Mouse (Mus musculus) megakaryocyte progenitor cell, adult 5-6 weeks (primary cell): ENCODE results near the gene B4galt1. TPM values are rescaled to one million over a fixed set of nuclear protein-coding genes. Genes with fewer than 3 reads are reported as not detected.

Experiments
- ATAC-seq: replicated peaks from 2 replicates; pipeline ENCODE4 v1.8.0; 2016; ENCODE audit warnings: mild to moderate bottlenecking, moderate TSS enrichment, inconsistent platforms; ENCODE audit not compliant: poor library complexity
- total RNA-seq, 2 experiments: library from RNA; stranded (forward) in 1 of 2; stranded (reverse) in 1 of 2; fragments of 157-497, 149-512 nt in 1 of 2; fragments of 200-1000 nt in 1 of 2; gene quantifications; 2 replicates each; pipeline versions ENCODE4 v1.2.3 to v1.2.4; 2015 to 2017

The B4galt1 gene
- total RNA-seq, 2 experiments from 2014 or later, result 46.5 to 71.5 TPM

DNA sequence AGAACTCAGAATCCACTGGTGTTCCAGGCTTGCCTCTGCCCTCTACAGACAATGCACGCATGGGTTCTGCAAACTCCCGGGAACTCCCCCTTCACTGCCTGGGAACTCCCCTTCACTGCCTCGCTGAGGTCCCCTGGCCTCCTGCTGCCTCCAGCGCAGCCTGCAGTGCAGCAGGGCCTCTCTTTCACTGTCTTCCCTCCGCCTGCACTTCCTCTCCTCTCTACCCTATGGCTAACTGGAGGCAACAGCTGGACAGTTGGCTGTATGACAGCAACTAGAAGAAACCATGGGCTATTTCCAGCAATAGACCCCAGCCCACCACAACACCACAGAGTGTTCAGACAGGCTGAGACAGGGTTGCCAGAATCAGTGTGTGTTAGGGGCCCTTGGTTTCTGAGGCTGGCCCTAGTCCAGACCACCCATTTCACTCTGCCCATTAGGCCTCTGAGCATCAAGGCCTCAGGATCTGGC, 9.5 kb downstream of the B4galt1 start:
- ATAC-seq, result peak; percentile 52

DNA sequence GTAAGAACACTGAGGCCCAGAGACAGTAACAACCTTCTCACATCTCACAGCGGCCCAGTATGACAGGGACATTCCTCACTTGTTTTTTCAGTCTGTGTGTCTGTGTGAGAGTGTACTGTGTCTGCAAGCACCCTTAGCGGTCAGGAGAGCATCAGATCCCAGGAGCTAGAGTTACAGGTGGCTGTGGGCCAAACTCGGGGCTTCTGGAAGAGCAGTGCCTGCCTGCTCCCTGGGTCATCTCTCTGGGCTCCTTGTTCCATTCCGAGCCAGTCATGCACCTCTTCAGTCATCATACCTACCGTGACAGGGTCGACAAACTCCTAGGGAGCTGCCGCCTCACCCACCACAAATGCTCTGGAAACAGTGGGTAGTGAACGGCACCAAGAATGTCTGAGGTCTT, 10.1 kb downstream of the B4galt1 start:
- ATAC-seq, result no peak

DNA sequence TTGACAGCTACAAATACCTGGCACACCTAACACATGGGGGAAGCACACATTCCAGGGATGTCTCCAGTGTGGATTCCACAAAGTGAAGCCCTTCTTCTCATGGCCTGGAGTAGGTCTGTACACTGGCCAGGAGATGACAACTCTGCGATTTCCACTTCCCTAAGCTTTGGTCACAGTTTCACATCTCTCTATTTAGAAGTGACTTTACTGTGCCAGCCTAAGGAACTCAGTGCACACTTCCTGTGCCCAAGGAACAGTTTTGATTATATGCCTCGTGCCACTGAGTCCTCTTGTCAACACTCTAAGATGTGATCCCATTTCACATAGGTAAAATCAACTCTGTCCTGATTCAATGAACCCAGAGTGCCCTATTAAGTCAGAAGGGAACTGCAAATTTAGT, 13.4 kb downstream of the B4galt1 start:
- peak; percentile 46 for ATAC-seq

DNA sequence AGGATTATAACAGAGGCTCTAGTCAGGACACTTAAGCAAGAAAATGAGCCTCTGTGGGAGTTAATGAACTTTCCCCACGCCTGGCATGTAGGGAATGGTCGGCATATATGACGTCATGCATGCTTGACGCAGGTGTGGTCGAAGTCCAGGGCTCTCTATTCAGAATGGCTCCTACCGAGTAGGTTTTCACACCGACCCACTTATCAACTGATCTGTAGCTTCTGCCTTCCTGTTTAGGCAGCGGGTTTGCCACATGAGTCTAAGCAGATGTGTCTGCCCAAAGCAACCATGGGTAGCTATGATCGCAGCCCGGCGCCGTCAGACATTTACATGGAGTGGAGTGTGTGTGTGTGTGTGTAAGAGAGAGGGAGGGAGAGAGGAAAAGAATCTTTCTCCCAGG, 14.6 kb downstream of the B4galt1 start:
- peak; percentile 30 for ATAC-seq

DNA sequence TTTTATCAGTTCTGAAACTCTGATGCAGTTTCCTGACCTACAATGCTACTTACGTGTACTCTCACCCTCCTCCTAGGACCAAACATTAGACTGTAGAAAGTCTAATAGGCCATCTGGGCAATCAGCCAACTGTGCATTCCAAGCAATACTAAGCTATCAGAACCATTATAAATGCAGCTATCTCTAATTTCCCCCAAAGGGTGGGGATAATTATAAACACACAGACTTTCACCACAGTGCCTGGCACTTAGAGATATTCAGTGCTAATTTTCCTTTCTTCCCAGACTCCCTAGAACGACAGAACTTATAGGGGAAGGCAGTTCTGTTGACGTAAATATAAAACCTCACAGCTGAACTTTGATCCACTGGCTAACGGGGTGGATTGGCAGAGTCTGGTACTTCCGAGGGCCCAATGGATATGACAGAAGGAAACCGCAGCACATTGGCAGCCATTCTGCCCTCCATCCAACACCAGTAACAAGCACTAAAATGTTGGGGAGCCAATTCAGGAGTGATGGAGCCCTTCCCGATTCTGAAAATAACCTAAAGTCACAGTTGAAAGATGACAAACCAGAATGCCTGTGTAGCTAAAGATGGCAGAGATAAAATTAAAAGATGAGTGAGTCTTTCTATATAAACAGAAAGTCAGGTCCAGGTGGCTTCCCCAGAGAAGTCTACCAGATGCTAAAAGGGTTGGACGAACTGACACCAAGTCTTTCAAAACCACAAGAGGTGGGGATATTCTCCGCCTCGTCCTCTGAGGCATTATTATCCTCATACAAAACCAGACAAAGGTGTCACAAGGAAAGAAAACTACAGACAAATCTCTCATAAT, 16.1 kb downstream of the B4galt1 start:
- ATAC-seq, result peak; percentile 63

DNA sequence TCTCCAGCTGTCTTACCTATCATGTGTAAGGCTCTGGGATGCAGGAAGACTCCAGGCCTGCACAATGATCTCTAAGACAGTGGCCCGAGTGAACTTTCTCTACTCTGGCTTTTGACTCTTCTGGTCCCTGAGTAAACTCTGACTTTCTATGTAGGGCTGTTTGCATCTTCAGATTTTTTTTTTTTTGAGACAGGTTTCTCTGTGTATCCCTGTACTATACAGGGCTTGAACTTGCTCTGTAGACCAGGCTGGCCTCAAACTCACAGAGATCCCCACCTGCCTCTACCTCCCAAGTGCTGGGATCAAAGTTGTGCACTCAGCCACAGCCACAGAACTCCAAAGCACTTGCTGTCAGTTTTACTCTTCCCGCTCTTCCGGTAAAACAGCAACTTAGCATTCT, 16.8 kb downstream of the B4galt1 start:
- ATAC-seq, result no peak

DNA sequence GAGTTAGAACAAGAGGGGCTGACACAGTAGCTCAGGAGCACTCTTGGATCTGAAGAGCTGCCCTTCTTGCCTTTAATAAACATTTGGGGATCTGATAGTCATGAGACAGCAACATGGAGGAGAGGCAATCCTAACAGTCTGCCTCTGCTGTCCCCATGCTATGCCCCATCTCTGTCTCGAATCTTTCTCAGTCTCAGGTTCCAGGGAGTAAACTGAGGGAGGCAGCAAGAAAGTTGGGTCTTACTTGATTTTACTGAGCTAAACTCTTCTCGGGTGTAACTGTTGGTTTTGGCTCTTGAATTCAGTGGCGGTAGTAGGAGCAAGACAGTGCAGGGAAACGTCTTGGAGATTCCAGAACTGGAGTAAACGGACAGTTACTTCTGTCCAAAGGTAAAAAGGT, 18.9 kb downstream of the B4galt1 start:
- no peak for ATAC-seq

DNA sequence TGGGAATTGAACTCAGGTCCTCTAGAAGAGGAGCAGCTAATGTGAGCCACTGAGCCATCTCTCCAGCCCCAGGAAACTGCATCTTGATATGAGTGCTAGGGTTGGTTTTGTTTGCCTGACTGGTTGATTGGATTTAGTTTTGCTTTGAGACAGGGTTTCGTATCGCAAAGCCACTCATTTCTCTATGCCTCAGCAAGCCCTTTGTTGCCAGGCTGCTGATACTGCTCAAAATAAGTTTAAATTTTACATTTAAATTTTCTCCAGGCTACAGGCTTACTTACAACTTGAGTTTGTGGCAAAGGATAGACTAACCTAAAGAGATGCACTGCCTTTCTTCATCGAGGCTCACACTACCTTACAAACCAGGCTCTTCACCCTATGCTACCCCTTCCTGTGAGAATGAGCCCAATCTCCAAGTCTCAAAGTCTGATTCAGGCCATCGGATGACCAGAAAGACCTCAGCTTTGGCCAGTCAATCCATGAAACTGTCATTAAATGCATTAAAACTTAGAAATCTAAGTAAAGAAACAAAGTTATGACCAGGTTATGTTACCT, 19.5 kb downstream of the B4galt1 start:
- ATAC-seq, result no peak

DNA sequence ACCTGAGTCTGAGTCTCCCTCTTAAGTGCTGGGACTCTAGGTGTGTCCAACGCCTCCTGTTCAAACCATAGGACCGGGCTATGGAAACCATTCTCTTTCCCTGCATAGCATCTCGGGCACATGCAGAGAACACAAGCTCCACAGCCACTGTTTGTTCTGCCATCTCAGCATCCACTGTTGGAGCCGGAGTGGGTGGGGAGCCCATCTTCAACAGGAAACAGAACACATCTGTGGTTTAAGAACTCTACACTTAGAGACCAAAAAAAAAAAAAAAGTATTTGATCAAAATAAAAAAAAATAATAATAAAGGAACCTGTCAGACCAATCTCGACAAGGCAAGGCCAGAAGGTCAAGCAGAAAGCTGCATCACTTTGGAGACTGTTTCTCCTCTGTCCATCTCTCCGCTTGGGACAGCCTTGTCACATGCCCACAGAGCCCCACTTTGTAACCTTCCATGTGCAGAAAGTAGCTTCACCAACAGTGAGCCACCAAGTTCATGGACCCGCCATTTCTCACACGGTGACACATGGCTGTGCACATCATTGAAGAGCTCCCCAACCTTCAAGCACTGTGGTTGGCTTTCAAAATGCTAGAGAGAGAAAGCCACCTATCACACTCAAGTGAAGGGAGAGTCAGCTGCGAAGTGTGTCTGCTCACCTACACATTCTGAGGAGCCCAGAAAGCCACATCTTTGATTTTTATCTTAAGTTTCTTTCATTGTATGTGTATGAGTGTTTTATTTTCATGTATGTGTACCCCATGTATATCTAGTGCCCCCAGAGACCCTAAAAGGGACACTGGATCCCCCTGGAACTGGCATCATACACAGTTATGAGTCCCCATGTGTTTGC, 20.2 kb downstream of the B4galt1 start:
- ATAC-seq, result no peak

DNA sequence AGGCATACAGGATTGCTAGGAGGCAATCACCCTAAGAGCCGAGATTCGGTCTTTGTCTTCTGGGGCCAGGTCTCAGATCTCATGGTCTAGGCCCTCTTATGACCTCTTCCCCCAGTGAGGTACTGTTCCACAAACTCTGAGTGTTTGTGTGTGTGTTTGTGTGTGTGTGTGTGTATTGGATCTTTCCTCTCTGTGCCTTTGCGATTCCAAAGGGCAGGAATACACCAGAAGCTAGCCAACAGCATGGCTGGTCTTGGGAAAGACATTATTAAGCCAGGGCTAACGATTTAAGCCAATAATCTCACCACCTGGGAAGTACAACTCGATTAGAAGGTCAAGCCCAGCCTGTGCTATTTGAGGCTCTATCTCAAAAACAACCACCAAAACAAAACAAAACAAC, 23.3 kb downstream of the B4galt1 start:
- no peak for ATAC-seq

DNA sequence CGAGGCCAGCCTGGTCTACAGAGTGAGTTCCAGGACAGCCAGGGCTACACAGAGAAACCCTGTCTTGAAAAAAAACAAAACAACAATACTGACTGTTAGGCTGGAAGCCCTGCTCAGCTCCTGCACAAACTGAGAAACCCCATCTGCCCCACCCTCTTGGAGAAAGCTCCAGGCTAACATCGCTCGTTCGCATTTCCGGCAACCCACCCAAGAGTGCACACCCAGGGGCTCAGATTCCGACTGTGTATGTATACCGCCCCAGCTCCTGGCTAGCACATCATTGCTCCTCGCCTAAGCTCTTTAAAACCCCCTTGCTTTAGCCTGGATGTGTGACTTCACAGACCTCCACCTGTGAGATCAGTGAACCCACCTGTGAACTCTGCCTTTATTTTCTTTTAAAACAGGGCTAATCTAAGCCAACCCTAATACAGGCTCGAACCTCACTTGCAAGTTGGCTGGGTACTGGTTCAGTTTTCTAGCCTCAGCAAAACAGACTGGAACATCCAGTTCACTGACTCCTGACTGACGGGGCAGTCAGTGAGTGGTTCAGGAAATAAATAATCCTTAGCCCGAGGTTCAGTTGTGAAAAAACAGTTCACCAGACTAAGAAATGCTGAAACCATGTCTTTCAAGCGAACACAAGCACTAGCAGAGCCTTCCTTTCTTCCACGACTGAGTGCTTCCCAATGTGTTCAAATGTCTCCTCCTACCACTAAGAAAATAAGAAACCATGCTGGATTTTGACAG, 24.0 kb downstream of the B4galt1 start:
- no peak for ATAC-seq

DNA sequence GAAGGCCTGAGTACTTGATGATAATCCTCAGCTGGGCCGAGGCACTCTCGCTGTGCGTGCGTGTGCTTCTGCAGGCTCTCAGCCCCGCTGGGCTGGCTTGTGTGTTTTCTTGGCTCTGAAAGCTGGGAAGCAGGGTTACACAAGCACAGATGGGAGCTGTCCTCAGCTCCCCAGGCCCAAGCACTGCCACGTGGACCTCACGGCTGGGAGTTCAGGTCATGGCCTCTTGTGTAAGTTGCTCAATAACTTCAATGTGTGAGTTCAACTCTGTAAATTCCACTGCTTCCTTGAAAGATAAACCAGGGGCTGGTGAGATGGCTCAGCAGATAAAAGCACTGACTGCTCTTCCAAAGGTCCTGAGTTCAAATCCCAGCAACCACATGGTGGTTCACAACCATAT, 24.9 kb downstream of the B4galt1 start:
- 0 out of 2 replicates have a peak, but pooled peaks have one; percentile 36 for ATAC-seq

DNA sequence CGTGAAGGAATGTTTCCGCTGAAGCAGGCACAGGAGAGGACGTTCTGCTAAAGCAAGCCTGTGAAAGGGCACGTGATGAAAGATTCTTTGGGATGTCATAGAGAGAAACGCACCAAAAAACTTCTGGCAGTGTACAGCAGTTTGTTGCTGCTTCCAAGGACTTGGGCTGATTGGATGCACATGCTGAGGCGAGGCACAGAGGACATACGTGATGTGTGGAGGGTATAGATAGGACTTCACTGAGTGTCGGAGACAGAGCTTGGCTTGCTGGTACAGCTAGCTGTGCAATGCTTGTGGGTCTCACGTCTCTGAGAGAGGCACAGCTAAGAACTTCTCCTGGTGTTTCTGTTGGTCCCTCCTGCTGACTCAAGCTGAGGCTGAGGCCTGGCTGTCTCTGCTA, 25.9 kb downstream of the B4galt1 start:
- no peak for ATAC-seq

DNA sequence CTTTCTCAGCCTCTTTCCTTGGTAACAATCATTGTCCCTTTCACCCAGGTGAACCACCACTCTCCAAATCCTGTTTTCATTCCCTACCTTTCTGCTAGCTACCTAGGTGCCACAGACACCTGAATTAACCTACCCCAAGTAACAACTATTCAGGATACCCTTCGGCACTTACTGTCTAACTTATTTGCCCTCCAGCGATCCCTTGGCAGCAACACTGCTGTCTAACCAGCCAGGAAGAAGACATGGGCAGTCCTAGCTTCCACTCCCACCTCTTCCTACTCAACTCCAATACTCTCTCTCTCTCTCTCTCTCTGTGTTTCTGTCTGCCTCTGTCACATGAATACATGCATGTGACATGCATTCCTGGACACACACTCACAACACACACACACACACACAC, 27.0 kb downstream of the B4galt1 start:
- ATAC-seq, result no peak

DNA sequence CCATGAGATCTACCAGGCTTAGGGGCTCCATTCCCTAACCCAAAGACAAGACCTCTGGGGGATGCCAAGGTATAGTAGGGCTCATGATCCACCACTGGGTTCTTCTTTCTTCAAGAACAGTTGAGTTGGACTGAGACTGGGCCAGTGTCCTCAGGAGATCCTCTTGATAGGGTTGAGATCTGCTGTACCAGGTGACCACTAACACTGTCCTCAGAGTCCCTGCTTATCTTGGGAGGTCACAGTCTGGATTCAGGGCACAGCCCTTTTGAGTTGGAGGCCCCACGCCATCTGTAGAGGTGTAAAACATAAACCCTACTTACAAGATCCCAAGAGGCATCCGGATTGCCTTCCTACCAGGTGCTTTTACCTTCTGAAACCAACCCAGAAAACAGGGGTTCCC, 27.8 kb downstream of the B4galt1 start:
- no peak for ATAC-seq

DNA sequence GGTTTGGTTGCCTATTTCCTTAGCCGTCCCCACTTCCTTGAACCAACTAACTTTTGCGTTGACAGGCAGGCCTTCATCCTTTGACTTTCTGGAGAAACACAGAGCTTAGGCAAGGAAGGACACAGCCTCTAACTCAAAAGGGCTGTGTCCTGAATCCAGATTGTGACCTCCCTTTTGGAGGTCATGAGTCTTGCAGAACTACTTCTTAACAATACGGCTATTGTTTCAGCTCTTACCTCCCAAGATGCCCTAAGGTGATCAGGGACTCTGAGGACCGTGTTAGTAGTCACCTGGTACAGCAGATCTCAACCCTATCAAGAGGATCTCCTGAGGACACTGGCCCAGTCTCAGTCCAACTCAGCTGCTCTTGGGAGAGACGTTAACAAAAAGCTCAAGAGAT, 28.7 kb downstream of the B4galt1 start:
- ATAC-seq, result no peak

DNA sequence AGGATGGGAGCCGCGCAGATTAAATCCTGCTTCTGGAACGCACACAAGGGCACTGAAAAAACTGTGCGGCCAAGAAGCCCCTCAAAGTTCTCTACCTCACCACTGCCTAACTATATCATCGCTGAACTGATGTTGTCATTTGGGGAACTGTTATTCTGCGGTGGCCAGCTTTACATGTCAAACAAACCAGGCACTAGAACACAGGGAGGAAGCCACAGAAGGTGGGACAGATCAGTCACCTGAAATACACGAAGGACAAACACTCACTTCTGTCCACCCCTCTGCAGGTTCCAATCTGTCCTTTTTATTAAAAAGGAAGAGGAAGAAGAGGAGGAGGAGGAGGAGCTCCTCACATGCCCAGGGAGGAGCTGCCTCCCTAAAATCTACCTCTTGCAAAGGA, 29.3 kb downstream of the B4galt1 start:
- ATAC-seq, result peak; percentile 23; the same call in 1 of the 2 replicates

DNA sequence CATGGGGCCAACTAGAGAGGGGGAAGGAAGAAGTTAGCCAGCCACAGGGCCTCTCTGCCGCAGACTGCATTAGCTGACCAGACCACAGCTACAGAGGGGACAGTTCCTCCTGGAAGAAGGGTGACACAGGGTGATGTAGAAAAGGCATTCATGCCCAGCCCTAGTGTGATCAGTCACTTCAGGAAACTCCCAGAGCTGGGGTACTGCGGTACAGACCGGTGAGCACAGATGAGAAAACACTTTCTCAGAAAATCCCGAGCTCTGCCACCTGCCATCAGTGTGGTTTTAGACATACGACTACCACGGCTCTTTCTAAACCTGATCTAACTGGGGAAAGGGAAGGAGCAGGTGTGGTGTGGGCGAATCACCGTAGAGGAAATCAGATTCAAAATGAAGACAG, 30.1 kb downstream of the B4galt1 start:
- peak; percentile 52 for ATAC-seq

DNA sequence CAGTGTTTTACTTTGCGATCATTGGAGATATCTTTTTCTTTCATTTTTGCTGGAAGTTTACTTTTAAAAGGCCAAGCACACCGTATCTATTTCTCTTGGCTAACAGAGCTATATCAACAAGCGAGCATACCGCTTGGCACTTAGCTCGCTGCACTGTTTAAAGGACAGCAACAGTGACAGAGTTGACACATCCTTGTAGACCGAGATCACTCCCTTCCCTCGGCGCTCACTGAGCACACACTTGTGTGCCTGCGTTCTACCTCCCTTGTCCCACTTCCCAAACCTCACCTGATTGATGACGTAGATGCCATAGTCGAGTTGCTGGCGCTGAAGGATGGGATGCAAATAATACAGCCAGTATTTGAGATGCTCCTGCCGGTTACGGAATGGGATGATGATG, 30.7 kb downstream of the B4galt1 start:
- no peak for ATAC-seq

DNA sequence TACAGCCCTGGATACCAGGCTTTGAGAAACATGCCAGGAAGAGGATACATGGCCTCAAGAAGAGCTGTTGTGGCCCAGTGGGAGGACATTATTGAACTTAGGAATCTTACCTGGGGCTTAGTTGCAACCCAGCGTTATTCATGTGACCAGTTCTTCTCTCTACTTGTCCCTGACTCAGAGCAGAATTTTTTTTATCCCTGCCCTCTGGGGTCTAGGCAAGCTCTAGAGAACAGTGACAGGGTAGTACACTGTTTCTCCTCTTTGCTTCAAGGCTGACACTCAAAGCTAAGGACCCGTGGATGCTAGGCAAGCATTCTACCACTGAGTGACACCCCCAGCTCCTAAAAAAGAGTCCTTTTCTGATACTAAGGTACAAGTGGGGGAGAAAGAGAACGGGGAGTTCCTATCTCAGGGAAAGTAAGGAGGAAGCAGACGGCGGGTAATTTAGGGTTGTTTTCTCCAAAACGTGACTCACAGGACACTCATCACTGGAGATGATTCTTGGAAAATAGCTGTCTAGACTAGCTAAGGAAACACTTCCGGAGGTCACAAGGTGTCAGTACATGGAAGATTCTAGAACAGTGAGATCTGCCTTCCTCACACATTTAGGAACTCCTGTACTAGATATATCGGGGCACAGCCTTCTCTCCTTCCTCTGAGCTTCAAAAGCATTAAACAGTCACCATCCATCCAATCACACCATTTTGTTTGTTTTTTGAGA, 32.3 kb downstream of the B4galt1 start:
- ATAC-seq, result no peak
